Mouse (Mus musculus) cerebellum, postnatal 25 days (tissue): ENCODE results near the gene Eif3k.

ENCODE experiments used
- DNase-seq, 2 experiments: peaks; one replicate each; pipeline ENCODE4 v3.0.0; 2021; ENCODE audit warnings: mixed read lengths in 2 of 2

Gene Eif3k

DNA sequence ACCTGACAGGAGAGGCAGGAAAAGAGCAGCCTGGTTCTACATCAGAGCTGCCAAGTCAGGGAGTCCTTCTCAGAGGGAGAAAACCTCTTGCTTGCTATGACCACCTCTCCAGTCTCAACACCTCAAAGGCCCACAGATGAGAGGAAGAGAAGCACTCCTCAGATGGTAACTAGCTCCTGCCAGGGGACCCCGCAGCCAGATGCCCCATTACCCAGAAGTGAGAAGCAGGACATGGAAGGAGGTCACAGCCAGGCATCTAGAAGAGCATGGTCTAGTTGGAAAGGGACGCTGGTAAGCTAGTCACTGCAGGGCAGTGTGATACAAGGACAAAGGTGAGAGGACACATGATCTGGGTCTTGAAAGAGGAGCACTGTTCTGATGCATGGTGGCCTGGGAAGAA, 47.8 kb downstream of the Eif3k start:
- no peak for DNase-seq

DNA sequence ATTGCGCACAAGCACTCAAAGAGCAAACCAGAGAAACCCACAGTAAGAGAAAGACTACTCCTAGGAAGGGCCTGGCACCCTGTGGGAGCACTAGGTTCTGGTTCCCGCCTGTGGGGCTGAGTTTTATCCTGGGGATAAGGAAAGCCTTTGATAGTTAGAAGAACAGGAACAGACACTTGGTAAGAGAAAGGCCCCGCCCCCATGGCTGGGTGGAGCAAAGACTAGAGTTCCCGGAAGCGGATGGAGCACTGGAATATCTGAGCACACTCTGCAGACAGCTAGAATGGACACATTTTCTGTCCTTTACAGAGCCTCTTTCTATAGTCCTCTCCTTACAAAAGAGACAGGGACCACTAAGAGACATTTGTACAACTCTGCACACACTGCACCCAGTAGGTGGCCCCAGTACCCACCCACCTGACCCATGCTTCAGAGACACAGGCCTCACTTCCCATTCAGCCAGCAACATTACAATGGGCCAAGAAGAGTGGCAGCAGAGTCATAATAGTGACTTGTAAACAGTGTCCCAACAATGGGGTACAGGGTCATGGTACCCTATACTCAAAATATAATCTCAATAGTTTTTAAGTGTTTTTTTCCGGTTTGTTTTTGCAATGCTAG, 49.1 kb downstream of the Eif3k start:
- DNase-seq: no peak

DNA sequence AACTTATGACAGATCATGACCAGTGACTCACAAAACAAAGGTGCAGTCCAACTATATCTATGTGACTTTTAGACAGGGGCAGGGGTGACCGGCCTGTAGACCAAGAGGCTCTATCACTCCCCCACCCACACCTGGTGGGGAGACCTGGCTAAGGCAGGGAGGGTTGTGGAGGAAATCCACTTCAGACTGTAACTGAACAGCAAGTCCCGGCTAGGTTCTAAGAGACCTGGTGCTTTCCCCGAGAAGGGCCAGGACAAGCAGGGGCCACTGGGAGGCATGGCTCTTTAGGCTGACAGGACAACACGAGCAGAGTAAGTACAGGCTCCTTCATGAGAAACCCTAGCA, 50.0 kb downstream of the Eif3k start:
- no peak for DNase-seq

DNA sequence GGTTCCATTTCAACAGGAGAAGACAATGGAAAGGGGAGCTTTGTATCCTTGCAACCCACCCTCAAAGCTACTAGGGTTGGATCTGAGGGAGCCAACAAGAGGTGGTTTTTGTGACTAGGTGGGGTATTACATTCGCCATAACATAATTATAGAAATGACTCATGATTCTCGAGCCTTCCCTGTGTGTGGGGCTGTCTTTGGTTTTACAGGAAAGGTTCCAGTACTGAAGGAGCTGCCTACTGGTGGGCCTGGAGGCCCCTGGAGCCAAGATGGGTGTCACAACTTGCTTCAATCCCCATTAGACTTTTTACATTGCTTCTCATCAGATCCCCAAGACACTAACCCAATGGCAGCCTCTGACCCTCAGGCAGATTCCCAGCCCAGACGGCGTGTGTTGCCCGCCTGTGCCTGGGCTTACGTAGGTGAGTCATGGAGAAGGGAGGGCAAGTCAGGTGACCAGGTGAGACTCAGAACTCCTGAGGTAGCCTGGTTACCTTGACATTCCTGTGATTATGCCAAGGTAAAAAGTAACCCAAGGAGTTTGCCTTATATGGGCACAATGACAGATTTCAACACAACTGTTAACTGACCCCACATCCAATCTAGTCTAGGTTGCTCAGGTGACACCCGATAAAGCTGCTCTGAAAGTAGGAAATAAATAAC, 50.5 kb downstream of the Eif3k start:
- no peak for DNase-seq

DNA sequence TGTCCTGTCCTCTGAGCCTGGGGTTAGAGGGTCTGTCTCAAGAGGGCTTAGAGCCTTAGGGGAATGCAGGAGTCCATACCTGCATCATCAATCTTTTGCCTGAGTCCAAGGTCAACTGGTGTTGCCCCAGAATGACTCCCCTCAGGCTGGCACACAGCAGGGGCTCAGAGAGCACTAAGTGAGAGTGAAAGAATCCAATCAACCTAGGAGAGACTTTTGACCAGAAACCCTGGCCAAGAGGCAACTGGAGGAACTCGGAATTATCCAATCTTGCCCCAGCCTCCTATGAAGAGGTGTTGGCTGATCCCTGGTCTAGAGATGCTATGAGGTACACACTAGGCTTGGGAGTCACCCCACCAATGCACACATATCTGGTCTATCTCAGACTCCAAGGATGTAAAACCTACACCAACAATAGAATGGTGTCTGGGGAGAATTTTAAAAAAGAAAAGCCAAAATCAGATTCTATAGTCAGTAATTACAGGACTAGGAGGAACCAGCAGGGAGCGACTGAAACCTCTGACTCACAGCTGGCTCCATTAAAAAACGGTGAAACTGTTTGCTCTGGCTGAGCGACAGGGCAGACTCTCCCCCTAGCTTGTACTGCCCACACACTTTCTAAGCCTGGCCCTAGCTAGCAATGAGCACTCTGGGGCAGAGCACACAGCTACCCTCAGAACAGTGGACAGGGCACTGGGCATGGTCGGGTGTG, 51.2 kb downstream of the Eif3k start:
- no peak for DNase-seq

DNA sequence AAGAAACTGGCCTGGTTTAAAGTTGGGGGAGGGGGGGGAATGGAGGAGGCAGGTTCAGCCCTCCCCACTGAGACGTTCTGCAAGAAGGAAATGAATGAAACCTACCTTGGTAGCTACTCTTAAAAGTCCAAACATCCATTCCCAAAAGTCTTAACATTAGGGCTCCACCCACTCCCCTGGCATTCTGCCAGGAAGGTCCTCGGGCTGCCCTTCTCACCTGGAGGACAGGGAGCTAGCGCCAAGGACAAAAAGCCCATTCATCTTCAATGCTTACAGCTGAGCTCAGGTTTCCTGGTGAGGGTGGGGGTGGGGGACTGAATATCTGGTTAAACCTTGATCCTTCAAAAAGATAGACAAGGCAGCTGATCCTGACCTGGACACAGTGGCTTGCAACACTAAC, 52.3 kb downstream of the Eif3k start:
- no peak for DNase-seq

DNA sequence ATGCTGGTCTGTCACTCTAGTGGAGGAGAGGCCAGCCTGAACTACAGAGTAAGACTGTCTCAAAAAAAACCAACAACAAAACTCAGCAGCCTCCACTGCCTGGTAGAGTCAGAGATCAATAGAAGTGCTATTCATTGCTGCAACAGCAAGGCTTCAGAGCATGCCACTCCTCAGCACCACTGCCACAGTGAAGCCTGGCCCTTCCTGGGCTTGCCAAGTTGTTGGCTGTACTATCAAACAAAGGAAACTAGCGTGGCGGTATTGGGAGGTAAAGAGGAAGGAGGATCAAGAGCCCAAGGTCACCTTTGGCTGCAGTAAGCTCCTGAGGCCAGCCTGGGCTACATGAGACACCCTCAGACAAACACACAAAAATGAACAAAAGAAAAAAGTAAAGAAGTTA, 55.5 kb downstream of the Eif3k start:
- no peak for DNase-seq

DNA sequence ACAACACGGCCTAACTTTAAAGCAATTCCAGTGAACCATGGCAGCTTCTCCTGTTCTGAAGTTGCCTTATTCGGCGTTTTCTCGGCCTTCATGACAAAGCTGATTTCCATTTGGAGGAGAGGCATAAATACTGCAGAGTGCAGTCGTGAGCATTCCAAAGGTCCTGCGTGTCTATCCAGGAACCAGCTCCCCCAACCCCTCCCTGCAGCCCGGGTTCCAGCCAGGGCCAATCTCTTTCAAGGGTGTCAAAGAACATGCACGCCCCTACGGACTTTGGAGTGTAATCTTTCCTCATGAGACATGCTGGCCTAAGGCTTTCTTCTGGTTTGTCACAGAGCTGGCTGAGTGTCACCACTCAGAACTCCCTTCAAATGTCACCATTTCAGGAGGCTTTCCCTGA, 56.3 kb downstream of the Eif3k start:
- DNase-seq: no peak

DNA sequence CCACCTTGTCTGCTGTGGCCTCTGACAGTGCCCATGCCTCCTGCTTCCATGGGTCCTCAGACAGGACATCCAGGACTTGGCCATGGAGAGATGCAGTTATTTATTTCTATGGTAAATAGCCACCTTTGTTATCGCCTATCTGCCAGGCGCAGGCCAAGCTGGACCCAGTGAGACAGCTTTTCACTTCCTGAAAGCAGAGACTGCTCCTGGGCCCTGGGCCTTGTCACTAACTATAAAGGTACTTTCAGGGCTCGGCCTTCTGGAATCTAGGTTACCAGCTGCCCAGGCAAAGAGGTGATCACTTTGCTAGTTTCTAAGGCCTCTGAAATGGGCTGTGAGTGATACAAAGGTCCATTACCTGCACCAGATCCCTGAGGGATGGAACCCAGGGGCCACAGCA, 56.9 kb downstream of the Eif3k start:
- DNase-seq: no peak

DNA sequence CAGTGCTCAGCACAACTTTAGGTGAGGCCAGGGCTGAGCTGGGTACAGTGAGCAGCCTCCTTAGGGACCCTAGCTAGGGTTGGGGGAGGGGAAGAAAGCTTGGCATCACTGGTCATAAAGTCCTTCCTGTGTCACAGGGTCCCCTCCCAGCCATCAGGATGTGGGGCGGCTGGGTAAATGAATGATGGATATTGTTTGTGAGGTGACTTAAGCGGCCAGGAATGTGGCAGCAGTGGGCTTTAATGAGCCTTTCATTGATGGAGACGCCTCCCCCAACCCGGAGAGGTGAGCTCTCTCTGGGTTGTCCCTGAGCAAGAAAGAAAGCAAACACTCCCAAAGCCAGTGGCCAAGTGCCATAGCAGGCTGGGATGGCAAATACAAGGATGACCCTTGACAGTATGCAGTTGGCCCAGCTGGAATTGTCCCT, 57.8 kb downstream of the Eif3k start:
- DNase-seq: no peak

DNA sequence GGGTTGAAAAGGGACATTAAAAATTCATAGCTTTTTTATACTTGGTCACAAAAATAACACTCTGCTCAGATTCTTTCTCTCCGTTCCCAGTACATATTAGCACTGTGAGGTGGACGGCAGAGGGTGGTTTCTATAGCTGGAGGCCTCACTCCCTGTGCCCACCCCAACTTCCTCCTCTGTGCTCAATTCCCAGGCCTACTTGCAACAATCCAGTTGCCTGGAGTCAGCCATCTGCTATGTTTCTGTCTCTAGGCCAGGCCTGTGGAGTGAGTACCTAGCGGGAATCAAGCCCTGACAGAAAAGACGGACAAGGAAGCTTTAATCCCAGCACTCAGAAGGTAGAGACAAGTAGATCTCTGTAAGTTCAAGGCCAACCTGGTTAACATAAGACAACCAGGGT, 59.1 kb downstream of the Eif3k start:
- DNase-seq: peak; percentile 29 to 43

DNA sequence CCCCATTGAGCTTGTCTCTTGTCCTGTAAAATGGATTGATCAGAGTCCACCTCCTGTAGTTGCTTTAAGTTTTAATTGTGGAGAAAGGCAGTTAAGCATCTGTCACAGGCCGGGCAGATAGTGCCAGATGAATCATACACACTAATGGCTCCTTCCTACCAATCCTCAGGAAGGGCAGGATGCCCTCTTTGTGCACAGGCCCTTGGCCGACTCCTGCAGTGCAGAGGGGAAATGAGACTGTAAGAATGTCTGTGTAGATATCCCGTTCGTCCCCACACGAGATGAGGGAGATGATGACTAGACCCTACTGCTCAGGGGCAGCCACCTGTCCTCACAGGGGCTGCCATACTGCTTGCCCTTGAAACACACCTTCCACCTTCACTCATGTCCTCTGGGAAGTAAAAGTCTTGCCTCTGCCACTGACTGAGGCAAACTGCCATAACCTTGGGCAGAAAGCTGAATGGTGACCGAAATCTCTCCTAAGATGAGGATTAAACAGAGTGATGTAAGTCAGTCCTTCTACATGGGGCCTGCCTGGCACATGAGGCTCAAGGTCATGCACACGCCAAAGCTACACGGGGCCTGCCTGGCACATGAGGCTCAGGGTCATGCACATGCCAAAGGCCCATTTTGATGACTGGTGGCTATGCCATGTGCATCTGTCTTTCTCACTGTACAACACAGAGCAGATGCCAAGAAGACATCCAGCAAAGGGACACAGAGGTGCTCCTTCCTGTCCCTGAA, 59.8 kb downstream of the Eif3k start:
- DNase-seq: peak; percentile 42 to 47
